Mouse (Mus musculus): Measurements from ENCODE around the gene Ttll2.
"Not testable (repeated sequence)": the region's sequence is repeated elsewhere in the genome, so short reads cannot be mapped to it uniquely, and the experiment has no call there.

GRCm38 (mm10) chr17:7352596-7352995 lies at the start of gene Ttll2:
- not testable (repeated sequence) for TF ChIP-seq REST (IDR thresholded peaks at IDR 0.05; ENCODE audit: insufficient read depth, insufficient read length); MYOG (IDR thresholded peaks at IDR 0.05; ENCODE audit: control insufficient read depth in 1 of 3, insufficient read depth in 1 of 3, insufficient read length in 2 of 3, low read depth in 2 of 3); POLR2A (IDR thresholded peaks at IDR 0.05; ENCODE audit: insufficient read length, low read depth); TCF12 (IDR thresholded peaks at IDR 0.05; ENCODE audit: insufficient read depth, poor library complexity, severe bottlenecking)

Measured in myocyte (in vitro differentiated cells).